Mouse (Mus musculus) adipocyte (in vitro differentiated cells): Measurements from ENCODE around the gene Ppfia4.
A peak's percentile ranks its signal among the peaks of the same experiment; 100 is the strongest.

Source experiments
- DNase-seq: peaks from one replicate; pipeline ENCODE4 v3.0.0-alpha.2; 2016; ENCODE audit warnings: low spot score

Ppfia4 gene

DNA sequence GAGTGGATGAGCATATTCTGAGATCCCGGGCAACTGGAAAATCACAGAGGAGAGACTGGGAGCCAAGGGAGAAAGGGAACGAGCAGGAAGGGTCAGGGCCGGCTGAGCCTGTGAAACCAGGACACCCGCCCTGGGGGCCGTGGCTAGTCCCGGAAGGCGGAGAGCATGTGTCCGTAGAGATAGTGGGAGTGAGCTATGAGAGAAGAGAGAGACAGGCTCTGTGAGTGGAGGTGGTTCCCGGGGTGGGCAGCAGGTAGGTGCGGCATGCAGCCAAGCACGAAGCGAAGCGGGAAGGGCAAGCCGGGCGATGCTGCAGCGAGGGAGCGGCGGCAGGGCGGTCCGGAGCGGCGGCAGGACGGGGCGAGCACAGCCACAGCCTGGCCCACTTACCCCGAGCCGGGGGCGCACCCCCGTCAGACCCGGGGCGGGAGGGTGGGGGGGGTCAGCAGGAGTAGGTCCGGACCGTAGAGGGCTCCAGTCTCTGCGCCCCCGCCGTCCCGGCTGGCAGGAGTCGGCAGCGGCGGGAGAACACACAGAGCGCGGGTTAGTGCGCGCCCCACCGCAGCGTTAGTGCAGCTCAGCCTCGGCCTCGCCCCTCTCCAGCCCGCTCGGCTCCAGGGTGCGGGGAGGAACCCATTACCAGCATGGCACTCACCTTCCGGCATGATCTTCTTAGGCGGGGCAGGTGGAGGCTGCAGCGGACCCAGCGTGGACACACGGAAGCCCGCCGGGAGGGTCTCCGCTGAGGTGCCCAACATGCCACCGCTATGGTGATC lies 33.9 kb downstream of the Ppfia4 start:
- DNase-seq = no peak

DNA sequence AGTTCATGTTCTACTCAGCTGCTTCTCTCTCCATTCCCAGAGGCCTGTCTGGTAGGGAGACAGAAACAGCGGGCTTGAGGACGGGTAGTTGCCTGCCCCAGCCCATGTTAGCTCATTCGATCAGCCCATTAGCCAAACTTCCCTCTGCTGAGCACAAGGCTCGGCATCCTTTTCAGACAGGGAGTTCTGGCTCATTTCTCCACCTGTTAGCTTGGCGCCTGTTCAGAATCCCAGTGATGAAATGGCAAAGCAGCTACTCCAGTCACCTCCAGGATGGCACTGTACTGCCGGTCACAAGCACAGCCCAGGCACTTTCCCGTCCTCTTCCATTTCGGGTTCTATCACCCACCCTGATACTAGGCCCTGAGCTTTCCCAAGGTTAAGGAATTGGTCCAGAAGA lies 35.5 kb downstream of the Ppfia4 start:
- no peak for DNase-seq

DNA sequence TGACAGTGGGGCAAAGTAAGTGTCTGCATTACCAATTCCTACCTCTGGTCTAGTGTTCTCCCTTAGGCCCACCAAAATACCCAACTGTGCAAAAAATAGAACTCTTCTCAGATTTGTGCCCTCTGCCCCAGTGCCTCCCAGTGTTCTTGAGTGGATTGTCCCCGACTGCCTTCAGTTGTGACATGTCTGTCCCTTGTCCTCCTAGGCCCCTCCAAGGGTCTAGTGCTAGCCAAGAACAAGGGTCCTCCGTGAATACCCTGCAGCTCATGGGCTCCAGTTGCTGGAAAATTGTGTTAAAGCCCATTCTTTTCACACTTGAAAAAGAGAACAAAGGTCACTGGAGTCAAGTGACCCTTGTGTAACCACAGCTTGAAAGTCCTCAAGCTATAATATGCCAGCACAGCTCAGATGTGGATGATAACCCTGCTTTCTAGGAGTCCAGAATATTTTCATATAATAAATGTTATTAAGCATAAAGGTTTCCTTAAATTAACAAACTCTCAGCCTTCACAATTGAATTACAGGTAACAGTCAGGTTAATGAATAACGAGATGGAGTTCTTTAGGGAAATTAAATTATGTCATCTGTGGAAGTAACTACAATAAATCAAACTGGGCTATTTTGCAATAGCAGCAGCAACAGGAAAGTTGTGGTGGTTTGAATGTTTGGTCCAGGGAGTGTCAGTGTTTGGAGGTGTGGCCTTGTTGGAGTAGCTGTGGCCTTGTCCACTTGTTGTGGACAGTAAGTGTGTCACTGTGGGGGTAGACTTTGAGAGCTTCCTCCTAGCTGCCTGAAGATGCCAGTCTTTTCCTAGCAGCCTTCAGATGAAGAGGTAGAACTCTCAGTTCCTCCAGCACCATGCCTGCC lies 38.8 kb downstream of the Ppfia4 start:
- peak; percentile 35 for DNase-seq

DNA sequence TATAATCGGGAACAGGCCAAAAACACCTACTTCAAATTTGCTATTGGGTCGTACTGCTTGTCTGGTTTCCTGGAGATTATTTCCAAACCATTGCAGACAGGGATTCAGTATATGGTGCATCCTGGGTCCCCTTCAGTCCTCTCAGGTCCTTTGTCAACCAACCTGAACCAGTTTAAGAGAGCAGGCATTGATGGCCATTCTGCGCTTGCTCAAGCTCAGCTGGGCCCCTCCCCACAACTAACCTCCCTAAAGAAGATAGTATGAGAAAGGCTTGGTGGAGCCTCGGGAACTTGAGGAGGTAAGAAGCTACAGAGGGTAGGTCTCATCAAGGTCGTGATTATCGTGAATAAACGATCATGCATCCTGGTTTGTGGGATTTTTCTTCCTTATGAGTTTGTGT lies 39.5 kb downstream of the Ppfia4 start:
- DNase-seq = no peak

DNA sequence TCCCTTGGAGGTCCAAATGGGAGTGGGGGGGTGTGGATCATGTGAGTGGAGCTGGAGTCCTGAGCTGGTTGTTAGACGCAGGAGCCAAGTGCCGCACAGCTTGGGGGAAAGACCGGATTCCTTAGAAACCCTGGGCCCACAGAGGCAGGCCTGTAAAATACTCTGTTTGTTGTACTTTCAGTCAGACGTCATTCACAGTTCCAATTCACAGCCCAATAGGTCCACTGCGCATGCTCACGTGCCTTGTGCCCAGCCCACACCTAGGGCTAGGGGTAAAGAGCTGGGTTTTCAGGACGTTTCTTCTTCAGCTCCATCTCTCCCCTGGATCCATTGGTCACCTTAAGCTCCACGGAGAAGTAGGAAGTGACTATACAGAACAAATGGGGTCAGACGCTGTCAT lies 40.1 kb downstream of the Ppfia4 start:
- no peak for DNase-seq

DNA sequence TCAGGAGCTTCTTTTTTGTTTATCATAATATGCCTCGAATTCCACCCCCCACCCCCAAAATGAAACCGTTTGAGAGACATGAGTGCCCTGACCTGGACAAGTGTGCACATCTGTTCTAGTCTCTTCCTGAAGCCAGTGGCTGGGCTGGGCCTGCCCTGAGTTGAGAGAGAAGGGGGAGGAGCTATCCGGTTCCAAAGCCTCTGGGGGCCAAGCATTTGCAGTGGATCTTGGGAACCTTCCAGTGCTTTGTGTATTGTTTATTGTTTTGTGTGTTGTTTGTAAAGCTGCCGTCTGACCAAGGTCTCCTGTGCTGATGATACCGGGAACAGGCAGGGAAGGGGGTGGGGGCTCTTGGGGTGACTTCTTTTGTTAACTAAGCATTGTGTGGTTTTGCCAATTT lies 40.7 kb downstream of the Ppfia4 start:
- peak; percentile 43 for DNase-seq

DNA sequence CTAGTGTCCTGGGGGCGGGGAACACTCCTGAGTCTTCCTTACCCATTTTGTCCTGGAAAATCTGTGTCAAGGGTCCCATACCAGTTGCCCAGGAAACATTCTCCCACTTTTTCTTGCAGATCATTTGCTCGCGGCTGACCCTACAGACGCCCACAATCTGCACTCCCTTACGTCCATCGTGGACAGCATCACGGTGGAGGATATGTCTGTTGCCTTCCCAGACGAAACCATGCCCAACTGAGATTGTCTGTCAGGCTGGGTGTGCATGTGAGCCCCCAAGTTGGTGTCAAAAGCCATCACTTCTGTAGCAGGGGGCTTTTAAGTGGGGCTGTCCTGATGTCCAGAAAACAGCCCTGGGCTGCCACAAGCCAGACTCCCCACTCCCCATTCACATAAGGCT lies 41.2 kb downstream of the Ppfia4 start:
- DNase-seq = no peak

DNA sequence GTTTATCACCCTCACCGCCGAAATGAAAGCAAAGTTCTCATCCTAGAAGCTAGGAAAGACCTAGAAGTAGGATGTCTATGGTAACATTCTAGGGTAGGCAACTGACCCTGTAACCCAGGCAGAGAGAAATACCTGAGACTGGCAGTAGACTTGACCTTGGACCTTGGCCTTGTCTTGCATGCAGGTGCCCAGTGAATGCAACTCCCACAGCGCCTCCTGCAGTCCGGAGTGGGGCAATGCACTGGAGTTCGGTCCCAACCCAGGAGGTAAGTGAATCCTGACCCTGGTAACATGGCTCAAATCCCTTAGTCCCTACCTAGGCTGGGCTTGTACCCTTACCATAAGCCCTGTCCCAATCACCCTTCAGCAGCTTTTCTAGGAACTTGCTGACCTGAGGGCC lies 41.8 kb downstream of the Ppfia4 start:
- DNase-seq = peak; percentile 45

DNA sequence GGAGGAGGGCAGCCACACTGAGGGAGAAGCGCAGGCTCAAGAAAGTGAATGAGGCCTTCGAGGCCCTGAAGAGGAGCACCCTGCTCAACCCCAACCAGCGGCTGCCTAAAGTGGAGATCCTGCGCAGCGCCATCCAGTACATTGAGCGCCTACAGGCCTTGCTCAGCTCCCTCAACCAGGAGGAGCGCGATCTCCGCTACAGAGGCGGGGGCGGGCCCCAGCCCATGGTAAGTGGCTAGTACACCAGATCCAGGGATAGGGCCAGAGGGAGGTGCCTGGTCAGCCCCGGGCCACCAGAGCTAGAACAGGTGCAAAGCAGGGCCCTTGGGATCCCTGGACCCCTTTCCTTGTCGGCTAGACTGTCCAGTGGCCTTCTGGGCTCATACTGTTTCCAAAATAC lies 42.4 kb downstream of the Ppfia4 start:
- DNase-seq = no peak

DNA sequence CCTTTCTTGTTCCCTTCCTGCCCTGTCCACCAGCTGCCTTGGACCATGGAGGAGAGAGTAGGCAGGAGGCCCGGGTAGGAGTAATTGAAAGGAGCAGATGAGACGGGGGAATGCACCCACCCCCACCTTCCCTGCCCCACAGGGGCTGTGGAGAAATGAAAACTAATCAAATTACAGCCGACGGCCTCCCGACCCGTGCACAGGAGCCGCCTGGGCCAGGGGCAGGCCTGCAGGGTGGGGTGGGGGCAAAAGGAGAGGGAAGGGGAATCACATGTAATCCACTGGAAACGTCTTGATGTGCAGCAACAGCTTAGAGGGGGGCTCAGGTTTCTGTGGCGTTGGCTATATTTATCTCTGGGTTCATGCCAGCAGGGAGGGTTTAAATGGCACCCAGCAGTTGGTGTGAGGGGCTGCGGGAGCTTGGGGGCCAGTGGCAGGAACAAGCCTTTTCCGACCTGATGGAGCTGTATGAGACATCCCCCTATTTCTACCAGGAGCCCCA lies 43.1 kb downstream of the Ppfia4 start, which contains the start of gene Myog:
Myog (plus strand) TSS at position 392 of the 502 bp plus-strand sequence.
- DNase-seq = no peak

DNA sequence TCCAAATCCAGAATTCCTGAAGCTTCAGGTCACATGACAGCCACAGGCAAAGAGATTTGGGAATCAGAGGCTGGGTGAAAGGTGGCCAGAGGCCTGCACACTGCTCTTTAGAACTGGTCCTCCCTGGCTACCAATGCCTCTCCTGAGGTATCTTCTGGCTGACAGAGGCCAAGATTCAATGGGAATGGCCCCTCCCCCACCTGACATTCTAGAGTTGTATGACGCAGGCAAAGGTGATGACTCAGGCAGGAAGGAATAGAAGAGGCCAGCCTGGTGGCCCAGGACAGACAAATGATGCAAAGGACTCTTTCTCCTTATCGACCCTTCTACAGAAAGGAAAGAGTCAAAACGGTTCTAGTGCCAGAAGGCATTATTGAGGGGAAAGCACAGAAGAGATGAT lies 44.5 kb downstream of the Ppfia4 start:
- no peak for DNase-seq

DNA sequence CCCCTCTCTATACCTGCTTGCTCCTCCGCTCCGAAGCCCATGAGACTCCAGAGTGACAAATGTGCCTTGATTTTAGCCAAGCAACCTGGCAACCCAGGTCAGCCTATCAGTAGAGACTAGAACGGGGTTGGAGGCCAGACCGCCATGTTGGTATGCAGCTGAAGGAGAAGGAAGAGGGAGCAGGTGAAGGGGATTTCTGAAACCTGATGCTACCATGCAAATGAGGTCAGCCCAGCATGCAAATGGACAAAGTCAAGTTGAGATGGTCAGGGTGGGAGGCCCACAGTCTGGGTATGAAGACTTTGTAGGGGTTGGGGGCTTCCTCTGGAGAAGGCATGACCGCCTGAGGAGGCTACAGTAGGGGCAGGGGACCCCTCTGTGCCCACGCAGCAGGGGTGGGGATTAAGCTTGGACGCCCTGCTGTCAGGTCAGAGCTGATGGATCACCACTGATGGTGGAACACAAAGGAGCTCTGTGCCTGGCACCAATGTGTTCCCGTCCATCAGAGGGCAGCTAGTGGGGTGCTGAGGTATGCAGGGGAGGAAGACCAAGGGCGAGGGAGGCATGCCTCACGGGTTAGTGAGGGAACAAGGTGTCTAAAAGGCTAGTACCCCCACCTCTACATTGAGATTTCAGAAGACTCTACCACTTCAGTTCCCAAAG lies 47.1 kb downstream of the Ppfia4 start:
- DNase-seq = no peak

DNA sequence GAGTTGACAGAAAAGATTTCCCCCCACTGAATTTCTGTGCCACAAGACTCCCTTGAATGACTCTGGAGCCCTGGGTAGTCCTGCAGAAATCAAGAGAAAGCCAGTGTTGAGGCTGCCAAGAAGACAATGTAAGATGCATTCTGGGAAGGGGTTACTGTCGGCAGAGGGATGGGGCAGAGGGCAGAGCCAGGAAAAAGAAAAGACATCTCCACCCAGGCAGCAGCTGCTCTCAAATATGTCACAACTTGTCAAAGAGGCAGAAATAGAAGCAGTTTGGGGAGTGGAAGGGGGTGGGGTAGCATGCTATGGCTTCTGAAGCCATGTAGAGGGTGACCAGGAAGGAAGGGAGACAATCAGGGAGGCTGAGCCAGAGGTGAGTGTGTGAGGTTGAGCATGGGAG lies 49.6 kb downstream of the Ppfia4 start:
- peak; percentile 63 for DNase-seq

DNA sequence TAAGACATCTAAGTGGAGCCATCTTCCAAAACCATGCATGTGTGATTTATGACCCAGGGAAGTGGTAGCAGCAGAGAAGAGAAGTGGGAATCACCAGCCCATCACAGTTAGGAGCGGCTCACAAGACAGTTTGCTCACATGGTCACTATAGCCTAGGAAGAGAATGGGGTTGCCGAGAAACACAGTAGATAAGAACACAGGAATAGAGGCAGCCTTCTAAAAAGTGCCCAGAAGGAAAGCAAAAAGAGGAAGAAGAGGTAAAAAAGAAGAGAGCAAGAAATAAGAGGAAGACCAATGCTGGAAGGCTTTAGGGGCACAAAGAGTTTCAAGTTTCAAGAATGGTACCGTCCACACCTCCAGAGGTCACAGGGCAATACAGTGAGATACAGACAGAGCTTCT lies 50.4 kb downstream of the Ppfia4 start:
- no peak for DNase-seq

DNA sequence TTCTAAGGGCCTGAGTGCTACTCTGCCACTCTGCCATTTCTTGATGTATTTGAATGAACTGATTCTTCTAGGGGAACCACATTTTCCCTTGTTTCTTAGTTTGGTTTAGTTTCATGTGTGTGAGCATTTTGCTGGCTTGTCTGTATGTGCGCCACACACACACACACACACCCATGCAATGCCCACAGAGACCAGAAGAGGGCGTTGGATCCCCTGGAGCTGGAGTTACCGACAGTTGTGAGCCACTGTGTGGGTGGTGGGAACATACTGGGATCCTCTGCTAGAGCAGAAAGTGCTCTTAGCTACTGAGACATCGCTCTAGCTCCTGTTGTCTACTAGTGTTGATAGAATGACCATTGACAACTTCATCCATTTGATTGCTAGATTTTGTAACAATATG lies 51.2 kb downstream of the Ppfia4 start:
- no peak for DNase-seq

DNA sequence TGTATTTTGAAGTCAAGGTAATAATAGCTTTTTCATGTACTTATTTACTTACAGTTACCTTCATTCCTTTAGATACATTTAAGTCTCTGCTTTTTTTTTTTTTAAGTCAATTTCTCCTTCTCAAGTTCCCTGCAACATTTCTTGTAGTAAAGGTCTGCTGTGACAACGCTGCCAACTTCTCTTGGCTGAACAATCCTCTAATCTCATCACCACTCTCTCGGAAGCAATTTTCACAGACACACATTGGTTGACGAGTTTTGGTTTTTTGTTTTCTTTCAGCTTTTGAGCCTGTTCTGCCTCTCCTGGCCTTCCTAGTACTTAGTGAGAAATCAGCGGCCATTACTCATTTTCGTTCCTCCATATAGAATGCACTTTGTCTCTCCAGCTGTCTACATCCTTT lies 52.6 kb downstream of the Ppfia4 start:
- no peak for DNase-seq

DNA sequence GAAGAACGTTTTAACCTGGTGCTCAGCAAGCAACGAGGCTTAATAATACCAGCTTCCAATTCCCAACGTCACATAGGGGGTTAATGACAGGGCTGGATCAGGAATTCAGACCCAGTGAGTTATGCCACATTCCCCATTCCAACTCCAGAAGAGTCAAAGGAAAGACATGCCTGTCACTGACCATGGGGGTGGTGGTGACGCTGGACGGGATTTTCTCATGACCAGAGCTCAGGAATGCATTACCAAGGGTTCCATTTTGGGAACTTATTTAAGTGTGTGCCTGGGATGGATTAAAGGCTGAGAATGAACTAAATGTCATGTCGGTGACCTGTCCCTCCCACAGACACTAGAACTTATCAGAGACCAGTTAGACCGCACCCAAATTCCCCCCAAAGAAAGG lies 55.9 kb downstream of the Ppfia4 start:
- DNase-seq = no peak

DNA sequence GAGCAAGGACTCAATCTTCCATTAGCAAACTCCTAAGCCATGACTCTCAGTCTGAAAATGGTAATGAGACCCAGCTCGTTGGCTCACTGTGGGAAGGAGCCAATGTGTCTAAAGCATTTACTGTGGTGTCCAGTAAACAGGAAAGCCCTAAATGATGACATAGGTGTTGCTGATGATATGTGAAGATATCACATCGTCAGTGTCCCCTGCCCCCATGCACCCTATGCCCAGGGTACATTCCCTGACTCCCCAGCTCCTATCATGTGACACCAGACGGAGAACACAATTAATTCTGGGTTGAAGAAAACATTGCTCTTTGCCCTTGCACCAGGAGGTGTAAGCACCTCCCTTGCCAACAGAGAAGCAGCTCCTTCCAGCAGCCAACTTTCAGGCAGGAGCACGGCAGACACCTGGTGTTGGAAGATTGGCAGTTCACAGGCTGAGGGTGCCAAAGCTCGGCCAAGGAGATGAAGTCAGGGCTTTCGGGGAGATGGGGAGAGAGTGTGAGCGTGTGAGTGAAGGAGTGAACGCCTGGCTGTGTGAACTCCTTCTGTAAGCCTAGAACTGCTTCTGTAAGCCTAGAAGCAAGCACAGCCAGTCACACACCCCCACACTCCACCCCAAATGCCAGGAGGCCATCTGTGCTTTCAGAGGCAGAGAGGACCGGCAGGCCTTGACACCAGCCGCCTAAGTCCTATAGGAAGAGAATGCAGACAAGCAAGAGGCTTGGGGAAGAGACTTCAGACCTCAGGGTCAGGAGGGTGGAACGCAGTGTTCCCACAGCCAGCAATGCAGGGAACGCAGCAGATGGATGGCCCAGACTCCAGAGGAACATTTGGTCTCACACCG lies 56.9 kb downstream of the Ppfia4 start:
- DNase-seq = no peak

DNA sequence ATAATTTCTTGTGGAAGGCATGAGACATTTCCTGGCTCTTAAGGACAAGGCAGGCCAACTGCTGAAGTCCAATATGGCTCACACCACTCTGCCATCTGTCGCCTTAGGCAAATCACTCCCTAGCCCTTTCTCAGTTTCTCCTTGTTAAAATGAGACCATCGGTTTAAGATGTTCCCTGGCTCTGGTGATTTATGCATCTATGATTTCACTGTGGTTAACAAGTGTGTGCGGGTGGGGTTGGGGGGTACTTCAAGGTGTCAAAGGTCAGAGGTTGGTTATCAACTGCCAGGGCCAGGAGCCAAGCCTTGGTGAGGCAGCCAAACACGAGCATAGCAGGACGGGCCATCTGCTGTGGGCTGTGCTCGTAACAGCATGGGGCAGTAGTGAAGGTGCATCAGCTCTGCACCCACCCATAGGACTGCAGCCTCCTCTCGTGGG lies 58.2 kb downstream of the Ppfia4 start:
- no peak for DNase-seq

DNA sequence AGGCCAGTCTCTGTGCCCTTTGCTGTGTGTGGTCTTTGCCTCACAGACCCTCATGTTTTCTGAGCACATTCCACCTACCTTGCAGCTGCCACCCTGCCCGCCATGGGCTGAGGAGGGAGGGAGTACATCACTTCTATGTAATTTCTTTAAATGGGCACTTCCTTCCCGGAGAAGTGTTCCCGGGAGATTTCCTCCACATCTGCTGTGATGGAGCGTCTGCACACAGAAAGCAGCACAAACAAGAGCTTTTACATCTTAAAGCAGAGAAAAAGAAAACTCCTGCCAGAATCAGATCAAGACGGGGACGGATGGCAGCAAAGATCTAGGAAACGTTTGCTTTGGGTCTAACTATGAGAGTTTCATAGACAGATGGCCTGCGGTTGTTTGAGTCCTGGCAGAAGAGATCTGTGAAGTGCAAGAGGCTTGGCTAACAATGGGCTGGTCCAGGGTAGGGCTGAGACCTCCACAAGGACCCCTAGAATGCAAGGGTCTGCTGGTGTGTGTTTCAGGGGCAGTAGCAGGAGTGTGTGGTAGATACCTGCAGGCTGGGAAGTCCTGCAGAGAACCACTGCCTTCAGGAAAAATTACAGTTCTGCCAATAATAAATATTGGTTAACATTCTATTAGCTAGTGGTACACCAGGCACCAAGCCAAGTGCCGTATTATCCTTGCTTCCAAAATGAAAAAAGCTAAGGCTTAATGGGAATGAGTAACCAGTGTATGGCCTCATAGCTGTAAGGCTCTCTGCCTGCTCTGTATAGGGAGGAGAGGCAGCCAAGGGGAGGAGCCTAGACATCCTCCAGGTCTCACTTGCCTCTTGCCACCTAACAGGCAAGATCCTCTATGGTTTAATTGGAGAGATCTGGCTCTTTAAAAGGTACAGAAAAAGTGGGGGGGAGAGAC lies 59.0 kb downstream of the Ppfia4 start:
- no peak for DNase-seq
